Mouse (Mus musculus): Measurements from ENCODE around the gene Aoah.

The Aoah gene

DNA sequence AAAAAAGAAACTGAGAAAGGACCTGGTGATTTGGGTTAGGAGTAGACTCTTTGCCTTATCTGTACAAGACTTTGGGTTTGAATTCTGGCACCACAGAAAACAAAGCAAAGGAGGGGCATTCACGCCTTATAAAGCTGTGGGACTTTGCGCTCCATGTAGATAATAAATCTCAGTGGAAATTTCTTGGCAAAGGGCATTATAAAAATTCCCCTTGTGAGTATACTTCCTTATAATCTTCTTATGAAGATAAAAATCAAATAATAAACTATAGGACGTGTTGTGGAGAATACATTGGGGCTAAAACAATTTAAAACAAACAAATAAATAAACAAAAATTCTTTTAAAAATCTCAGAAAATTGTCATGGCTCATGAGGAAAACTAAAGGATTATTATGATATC lies 280.9 kb downstream of the Aoah start, which contains the start of gene Olfr1370:
Gene Olfr1370 (minus strand): TSS at position 101 of the 400 bp plus-strand sequence.
- DNase-seq (ENCODE audit: low spot score), result no peak

DNA sequence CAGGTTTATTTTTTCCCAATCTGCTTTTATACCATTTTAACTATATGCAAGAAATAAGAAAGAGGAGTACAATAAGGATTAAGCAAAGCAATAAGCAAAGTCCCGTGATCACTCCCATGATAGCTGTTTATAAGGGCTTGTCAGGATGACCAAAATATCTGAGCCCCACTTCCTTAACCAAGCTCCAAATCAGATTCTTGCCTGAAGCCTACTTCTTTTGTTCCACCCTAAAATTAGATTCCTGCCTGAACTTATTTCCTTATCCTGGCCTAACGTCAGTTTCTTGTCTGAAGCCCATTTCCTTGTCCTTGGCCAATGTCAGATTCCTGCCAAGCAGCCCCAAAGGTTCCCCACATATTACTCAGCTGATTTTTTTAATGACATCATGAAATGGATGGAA lies 288.8 kb downstream of the Aoah start:
- no peak for DNase-seq (ENCODE audit: low spot score)

All from urinary bladder, postnatal 10 days (tissue).